Mouse (Mus musculus) heart, postnatal 25 days (tissue): ENCODE measurements around the gene Hmg20a. TPM values are rescaled to one million over a fixed set of nuclear protein-coding genes. Genes with fewer than 3 reads are reported as not detected.

Experiments used
- DNase-seq: peaks from one replicate; pipeline ENCODE4 v3.0.0; 2022; ENCODE audit warnings: low spot score
- intact Hi-C: fragments of 180-260 bp; cut with DNase I; formaldehyde crosslinking; loops from one replicate; pipeline ENCODE4 v1.15.1; 2025
- total RNA-seq, 2 experiments: library from RNA; stranded (reverse); gene quantifications; 2 replicates each; pipeline ENCODE4 v1.2.3; 2021

Gene Hmg20a
- 10 to 100 TPM; 20.0 to 24.2 TPM for total RNA-seq

- intact Hi-C loops = loop anchor here (1.0 to 5.0 kb wide), 5 partner anchors 88 to 206 kb away; no protein-coding TSS in a partner anchor
Observed at GRCm38 (mm10) chr9:56417948-56418737, at the start of gene Hmg20a, which contains the start of gene Peak1. TSS of gene Hmg20a (plus strand) at chr9:56418609. TSS of gene Peak1 (minus strand) at chr9:56418067.

DNA sequence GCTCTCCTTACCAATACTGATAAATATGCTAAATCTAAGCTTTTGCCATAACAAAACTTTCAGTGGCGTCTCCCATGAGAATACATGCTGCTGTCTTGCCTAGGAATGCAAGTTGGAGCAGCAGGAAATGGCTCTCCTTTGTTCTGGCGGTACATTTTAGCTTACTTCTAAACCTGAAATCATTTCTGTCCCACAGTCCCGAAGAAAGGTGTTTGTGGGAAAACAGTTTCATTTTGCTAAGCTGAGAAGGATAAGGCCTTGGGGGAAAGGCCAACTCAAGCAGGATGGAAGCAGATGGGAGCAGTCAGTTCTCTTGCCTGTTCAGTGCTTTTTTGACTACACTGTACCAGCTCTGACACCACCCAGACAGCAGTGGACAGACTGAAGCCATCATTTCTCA, 49.6 kb upstream of the Hmg20a start:
- DNase-seq = no peak
- intact Hi-C loops = no loop called here

More at GRCm38 (mm10) chr9:56417948-56418737, at the start of gene Hmg20a, which contains the start of gene Peak1:
- peak; percentile 100 for DNase-seq

DNA sequence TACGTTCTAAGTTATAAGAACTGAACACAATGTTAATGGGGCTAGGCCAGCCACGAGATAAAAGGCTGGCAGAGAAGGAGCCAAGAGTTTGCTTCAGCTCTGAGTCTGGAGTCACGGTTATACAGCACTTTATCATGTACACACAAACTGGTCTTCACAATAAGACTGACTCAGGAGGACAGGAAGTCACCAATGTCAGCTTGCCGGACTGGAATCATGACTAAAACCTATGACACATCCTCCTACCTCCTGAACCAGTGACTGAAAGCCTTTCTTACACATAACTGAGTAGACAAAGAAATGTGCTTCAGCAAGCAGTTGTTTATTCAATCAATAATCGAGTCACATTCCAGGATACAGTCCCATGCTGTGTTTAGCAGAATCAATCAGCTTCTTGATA, 47.7 kb upstream of the Hmg20a start:
- no peak for DNase-seq

GRCm38 (mm10) chr9:56374401-56374800, 44.0 kb upstream of the Hmg20a start:
- intact Hi-C loops = no loop called here
- no peak for DNase-seq

More for the DNA sequence above, 47.7 kb upstream of the Hmg20a start:
- intact Hi-C loops = no loop called here

DNA sequence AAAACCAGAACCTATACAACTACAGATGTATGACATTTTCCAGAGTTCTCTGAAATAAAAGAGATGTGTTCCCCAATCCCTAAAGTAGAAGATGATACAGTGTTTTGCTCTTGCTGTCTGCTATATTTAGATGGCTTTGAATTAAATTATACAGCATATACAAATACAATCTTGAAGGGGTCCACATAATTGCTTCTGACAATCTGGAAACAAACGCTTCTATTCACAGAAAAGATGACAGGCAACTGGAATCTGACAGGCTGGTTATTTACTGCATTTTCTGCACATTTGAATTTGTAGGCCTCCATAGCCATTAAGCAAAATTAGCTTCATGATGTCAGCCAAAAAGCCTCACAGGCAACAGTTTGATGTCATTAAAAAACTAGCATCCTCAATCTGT, 35.6 kb upstream of the Hmg20a start:
- intact Hi-C loops = no loop called here
- no peak for DNase-seq

GRCm38 (mm10) chr9:56392857-56393256, 25.6 kb upstream of the Hmg20a start:
- no peak for DNase-seq
- intact Hi-C loops = no loop called here

GRCm38 (mm10) chr9:56396306-56396705, 22.1 kb upstream of the Hmg20a start:
- no peak for DNase-seq
- intact Hi-C loops = no loop called here

DNA sequence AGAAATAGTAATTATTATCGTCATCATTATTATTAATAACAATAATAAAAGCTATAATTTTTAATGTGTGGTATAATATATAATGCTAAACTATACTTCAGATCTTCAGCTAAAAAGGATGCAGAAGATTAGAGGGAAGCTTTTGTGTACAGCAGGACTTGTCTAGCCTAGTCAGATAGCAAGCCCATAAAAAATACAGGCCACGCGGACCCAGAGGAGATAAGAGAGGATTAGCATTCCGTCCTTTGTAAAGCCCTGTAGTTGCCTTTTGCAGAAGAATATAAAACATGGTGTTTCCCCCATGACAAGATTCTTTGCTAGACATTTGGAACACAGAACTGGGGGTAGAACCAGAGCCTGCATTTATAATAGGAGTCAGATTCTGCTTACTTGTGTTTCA, 13.8 kb upstream of the Hmg20a start:
- no peak for DNase-seq
- intact Hi-C loops = no loop called here

- DNase-seq = no peak
- intact Hi-C loops = no loop called here
Observed at GRCm38 (mm10) chr9:56409928-56410327, 8.5 kb upstream of the Hmg20a start.

DNA sequence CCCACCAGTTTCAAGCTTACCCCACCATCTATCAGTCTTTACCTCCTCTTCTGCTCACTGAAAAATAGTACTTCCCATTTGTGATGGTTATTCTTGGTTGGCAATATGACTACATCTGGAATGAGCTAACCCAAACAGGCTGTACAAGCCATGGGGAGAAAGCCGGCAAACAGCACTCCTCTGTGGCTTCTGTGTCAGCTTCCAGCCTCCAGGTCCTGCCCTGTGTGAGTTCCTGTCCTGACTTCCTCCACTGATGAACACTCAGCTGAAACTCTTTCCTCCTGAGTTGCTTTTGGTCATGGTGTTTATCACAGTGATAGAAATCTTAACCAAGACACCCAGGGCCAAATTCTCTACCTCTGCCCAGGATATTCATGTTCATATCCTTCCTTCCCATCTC, 5.7 kb upstream of the Hmg20a start:
- DNase-seq = no peak
- intact Hi-C loops = no loop called here

DNA sequence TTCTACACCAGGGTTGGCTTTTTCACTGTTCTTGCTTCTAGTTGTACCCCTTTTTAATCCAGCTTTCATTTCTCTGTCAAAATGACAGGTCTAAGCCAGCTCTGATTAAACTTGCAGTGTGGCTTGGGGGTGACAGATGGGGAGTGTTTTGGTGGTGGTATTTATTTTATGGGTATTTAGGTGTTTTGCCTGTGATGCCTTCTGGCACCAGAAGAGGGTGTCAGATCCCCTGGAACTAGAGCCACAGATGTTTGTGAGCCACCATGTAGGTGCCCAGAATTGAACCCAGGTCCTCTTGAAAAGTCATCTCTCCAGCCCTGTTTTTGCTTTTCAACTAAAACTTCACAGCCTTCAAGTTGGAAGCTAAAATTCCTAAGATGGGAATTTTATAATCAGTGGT, 4.1 kb upstream of the Hmg20a start:
- intact Hi-C loops = no loop called here
- no peak for DNase-seq

DNA sequence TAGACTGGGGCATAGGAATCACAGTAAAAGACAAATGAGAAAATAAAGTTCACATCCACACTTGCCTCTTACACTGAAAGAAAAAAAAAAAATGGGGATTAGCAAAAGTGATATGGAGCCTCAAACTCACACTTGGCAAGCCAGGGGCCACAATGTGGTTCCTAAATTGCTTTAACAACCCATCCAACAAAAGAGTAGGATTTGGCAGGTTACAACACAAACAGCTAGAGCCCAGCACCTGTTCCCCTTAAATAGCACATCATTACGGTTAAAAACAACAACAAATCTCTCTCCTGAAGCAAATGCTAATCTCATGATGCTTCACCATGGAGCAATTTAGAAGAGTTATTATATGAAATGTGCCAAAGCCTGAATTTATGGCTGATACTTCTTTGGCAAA, 3.0 kb upstream of the Hmg20a start:
- DNase-seq = no peak
- intact Hi-C loops = loop anchor here (5.0 kb wide), 2 partner anchors 88 to 203 kb away; no protein-coding TSS in a partner anchor

DNA sequence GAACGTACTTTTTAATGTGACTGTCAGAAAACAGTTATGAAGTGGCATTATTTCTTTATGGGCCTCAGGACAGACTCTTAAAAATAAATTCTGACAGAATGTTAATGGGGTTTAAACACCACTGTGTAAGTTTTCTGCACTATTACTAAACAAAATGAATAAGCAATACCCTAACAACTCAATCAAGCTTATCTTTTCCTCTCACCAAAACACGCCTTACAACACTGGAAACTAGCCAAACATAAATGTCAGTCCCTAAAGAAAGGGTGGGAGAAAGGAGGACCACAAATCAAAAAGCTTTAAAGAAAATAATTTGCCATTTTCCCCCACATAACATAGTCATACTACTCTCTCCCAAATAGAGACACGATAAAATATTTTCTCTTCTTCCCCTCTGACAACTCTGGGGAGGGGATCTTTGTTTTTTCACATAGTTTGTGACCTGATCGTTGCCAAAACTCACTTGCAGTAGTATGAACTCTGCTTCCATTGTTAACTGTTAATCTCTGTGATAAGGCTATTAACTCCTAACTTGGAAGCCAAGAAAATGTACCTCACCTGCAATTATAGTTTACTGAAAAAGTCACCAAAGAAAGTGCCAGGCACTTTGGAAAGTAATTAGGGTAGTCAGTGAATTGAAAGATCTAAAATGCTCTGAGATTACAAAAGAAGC, 2.3 kb upstream of the Hmg20a start:
- no peak for DNase-seq
- intact Hi-C loops = loop anchor here (2.0 to 5.0 kb wide), 3 partner anchors 89 to 204 kb away; no protein-coding TSS in a partner anchor

DNA sequence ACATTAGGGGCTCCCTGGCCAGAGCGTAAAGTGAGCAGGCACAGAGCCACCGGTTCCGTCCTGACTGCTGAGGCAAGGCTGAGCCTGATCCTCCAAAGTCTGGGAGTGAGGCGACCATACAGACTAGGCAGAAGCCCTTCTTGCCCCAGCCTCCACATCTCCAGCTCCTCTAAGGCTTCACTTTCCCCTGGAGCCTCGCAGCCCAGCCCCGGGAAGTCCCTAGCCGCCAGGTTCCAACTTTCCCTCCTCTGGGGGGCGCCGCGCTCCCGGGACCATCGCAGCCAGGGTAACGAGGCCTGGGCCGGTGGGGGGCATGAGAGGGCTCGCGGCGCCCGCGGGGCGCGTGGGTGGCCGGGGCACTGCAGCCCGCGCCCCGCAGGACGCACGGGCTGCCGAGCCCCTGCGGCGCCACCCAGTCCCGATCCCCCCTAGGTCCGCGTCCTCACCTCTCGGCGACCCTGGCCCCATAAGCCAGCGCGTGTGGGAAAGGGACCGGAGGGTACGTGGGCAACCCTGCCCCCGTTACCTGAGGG, 928 bp upstream of the Hmg20a start:
- DNase-seq = peak; percentile 78
- intact Hi-C loops = loop anchor here (1.0 to 5.0 kb wide), 5 partner anchors 89 to 205 kb away; no protein-coding TSS in a partner anchor

- intact Hi-C loops = loop anchor here (5.0 kb wide), 2 partner anchors 91 to 206 kb away; no protein-coding TSS in a partner anchor
- DNase-seq = peak; percentile 67
Observed at GRCm38 (mm10) chr9:56418738-56419239, 380 bp downstream of the Hmg20a start.

DNA sequence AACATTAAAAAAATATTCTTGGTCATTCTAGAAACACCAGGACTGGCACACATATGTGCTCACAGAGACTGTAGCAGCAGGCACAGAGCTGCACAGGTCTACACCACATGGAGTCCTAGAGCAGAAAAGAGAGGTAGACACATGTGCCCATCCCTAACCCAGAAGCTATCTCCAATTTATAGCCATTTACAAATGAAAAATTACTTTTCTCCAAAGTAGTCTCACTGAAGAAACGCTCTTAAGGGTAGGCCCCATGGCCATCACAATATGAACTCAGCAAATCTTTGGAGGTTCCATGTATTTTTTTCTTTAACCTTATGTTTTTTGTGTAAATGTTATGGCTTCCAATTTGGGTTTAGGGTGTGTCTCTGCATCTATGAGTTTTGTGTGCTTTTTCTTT, 1.8 kb downstream of the Hmg20a start:
- intact Hi-C loops = loop anchor here (5.0 kb wide), 1 partner anchor 37 kb away; no protein-coding TSS in a partner anchor
- no peak for DNase-seq

GRCm38 (mm10) chr9:56420892-56421601, 2.6 kb downstream of the Hmg20a start:
- intact Hi-C loops = loop anchor here (5.0 kb wide), 1 partner anchor 36 kb away; no protein-coding TSS in a partner anchor
- no peak for DNase-seq

DNA sequence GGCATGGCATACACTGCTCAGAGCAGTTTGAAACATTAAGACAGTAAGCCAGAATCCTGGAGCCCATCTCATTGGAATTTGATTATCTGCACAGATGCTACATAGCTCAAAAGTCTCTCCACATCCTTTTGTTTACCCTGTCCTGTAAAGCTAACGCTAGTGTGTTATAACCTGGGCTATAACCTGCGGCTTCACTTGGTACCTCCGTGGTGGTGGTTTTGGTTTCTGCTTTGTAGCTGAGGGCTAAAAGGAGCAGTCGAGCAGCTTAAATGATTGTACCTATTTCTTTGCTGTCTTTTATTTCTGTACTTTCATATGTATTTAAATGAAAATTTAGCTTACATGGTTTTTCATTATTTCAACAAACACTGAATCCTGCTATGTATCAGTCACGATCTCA, 3.6 kb downstream of the Hmg20a start:
- intact Hi-C loops = loop anchor here (5.0 kb wide), 1 partner anchor 35 kb away; no protein-coding TSS in a partner anchor

DNA sequence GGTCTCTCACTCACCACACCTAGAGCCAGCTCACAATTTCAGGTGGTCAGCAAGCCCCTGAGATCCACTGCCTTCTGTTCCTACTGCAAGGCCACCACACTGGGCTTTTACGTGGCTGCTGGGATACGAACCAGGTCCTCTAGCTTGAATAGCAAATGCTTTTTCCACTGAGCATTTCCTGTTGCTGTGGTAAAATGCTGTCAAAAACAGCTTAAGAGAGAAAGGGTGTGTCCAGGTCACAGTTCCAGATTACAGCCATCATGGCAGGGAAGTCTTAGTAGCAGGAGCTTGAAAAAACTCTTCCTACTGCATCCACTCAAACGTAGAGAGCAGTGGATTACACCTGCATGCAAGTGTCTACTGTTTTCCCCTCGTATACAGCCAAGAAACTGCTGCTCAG, 6.5 kb downstream of the Hmg20a start:
- intact Hi-C loops = loop anchor here (5.0 kb wide), 1 partner anchor 32 kb away; no protein-coding TSS in a partner anchor
- DNase-seq = no peak

More for the DNA sequence above, 3.6 kb downstream of the Hmg20a start:
- DNase-seq = no peak
